Mouse (Mus musculus): Measurements from ENCODE around the gene D17H6S53E. TPM values are rescaled to one million over a fixed set of nuclear protein-coding genes. Genes with fewer than 3 reads are reported as not detected.

Gene D17H6S53E
- polyA plus RNA-seq, 1 experiment from 2014 or later = 6.0 TPM

DNA sequence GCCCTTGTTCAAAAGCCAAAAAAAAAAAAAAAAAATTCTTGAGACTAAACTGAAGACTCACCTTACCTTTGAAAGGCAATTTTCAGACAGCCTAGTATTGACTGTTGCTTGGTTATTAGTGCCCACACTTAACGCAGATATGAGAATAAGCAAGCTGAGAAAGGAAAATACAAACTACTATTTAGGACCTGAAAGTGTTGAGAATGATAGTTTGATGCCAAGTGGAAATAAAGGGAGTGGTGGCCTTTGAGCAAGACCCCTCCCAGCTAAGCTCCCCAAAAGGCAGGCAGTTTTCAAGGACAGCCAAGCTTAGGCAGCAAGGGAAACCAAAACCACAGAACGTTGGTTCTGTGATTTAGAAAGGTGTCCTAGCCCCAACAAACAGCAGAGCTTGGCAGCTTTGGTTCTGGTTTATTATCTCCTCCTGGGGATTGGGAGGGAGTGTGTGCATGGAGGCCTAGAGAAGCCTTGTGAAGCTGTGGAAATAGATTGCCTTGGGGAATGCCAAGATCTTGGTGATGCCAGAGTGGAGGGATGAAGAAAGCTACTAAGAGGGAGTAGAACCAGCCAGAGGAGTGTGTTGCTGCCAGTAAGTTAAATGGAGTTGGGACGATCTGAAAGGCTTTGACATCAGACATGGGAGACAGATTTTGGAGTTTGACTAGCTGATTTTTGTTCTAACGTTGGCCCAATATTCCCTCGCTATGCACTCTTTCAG lies 21.9 kb downstream of the D17H6S53E start:
- Histone ChIP-seq H3K4me1 (replicated peaks; ENCODE audit: control insufficient read depth, insufficient read depth, low read length) (no peaks in the 10 kb centered on the region; the same call in 1 of the 2 replicates), H3K27me3 (replicated peaks; ENCODE audit: control insufficient read depth, insufficient read depth, low read length) (no peaks in the 10 kb centered on the region), H3K9me3 (ENCODE audit: control insufficient read depth, low read length) (no peaks in the 10 kb centered on the region; the same call in 1 of the 2 replicates), H3K36me3 (ENCODE audit: control insufficient read depth, insufficient read depth, low read length) (peaks cover 81% of the 10 kb centered on the region), H3K9ac (ENCODE audit: low read depth, low read length) (no peak overlapping the region), H3K4me2 (no peak overlapping the region), H3K27ac (ENCODE audit: low read depth, low read length) (no peak overlapping the region), H3K4me3 (ENCODE audit: low read depth, low read length) (no peak overlapping the region)
- ATAC-seq (replicated peaks; ENCODE audit: low FRiP score) (no peak), DNase-seq (ENCODE audit: low spot score) (no peak)
- WGBS = 64% methylated on average over 5 of the region's 5 CpGs

GRCm38 (mm10) chr17:35152121-35152520 lies 25.9 kb downstream of the D17H6S53E start:
- 96% methylated on average over 4 of the region's 4 CpGs for WGBS
- ATAC-seq (replicated peaks; ENCODE audit: low FRiP score) (no peak), DNase-seq (ENCODE audit: low spot score) (no peak)
- Histone ChIP-seq H3K4me2 (no peak overlapping the region), H3K9me3 (ENCODE audit: control insufficient read depth, low read length) (no peaks in the 10 kb centered on the region), H3K27me3 (replicated peaks; ENCODE audit: control insufficient read depth, insufficient read depth, low read length) (no peaks in the 10 kb centered on the region), H3K36me3 (ENCODE audit: control insufficient read depth, insufficient read depth, low read length) (peaks cover 83% of the 10 kb centered on the region), H3K9ac (ENCODE audit: low read depth, low read length) (no peak overlapping the region), H3K27ac (ENCODE audit: low read depth, low read length) (no peak overlapping the region), H3K4me3 (ENCODE audit: low read depth, low read length) (no peak overlapping the region), H3K4me1 (replicated peaks; ENCODE audit: control insufficient read depth, insufficient read depth, low read length) (no peaks in the 10 kb centered on the region; the same call in 1 of the 2 replicates)

DNA sequence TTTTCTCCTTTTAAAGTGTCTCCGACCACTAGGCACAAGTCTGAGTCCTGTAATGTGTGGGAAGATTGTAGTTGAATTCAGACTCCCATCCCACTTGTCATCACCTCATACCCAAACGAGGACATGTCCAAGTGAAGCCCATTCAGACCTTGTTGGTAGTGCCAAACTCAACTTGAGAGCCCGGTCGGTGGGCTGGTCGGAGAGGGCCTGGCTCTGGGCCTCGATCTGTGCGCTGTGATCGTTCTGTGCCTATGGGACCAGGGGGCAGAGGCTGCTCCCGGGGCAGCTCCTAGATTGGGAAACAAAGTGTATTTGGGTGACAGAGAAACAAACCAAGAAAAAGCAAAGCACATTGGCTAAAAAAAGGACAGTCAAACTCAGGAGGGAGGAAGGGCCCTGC lies 26.9 kb downstream of the D17H6S53E start:
- no peak for DNase-seq (ENCODE audit: low spot score)

DNA sequence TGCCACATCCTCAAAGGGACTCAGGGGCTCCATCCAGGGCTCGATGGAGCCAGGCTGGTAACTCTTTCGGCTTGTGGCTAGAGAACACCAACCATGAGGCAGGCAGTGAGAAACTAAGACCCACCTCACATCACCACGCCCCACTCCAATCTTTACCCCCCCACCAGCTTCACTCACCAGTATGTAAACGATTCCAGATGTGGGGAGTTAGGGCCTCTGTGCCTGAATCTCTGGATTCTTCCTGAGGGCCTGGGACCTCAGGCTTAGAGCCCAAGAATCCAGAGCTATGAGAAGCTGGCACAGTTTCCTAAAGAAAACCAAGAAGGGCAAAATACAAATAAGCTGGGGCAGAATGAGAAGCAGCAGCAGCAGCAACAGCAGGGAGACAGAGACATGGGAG lies 27.8 kb downstream of the D17H6S53E start:
- Histone ChIP-seq H3K27me3 (replicated peaks; ENCODE audit: control insufficient read depth, insufficient read depth, low read length) (no peaks in the 10 kb centered on the region), H3K4me2 (no peak overlapping the region), H3K9ac (ENCODE audit: low read depth, low read length) (no peak overlapping the region), H3K36me3 (ENCODE audit: control insufficient read depth, insufficient read depth, low read length) (peaks cover 93% of the 10 kb centered on the region), H3K4me1 (replicated peaks; ENCODE audit: control insufficient read depth, insufficient read depth, low read length) (no peaks in the 10 kb centered on the region; the same call in 1 of the 2 replicates), H3K9me3 (ENCODE audit: control insufficient read depth, low read length) (no peaks in the 10 kb centered on the region), H3K27ac (ENCODE audit: low read depth, low read length) (no peak overlapping the region), H3K4me3 (ENCODE audit: low read depth, low read length) (no peak overlapping the region)
- DNase-seq (ENCODE audit: low spot score) (no peak), ATAC-seq (replicated peaks; ENCODE audit: low FRiP score) (no peak)
- 85% methylated on average over 4 of the region's 4 CpGs for WGBS

More for the DNA sequence above, 26.9 kb downstream of the D17H6S53E start:
- no peaks in the 10 kb centered on the region; the same call in 1 of the 2 replicates for H3K4me1 ChIP-seq (replicated peaks; ENCODE audit: control insufficient read depth, insufficient read depth, low read length)
- no peaks in the 10 kb centered on the region for H3K9me3 ChIP-seq (ENCODE audit: control insufficient read depth, low read length)
- no peak overlapping the region for H3K27ac ChIP-seq (ENCODE audit: low read depth, low read length)
- no peaks in the 10 kb centered on the region for H3K27me3 ChIP-seq (replicated peaks; ENCODE audit: control insufficient read depth, insufficient read depth, low read length)
- no peak overlapping the region for H3K9ac ChIP-seq (ENCODE audit: low read depth, low read length)
- 94% methylated on average over 9 of the region's 9 CpGs for WGBS
- H3K4me2 ChIP-seq = no peak overlapping the region
- no peak overlapping the region for H3K4me3 ChIP-seq (ENCODE audit: low read depth, low read length)
- H3K36me3 ChIP-seq (ENCODE audit: control insufficient read depth, insufficient read depth, low read length) = peaks cover 90% of the 10 kb centered on the region
- no peak for ATAC-seq (replicated peaks; ENCODE audit: low FRiP score)

GRCm38 (mm10) chr17:35154616-35155015 lies 28.4 kb downstream of the D17H6S53E start:
- no peak overlapping the region for H3K9ac ChIP-seq (ENCODE audit: low read depth, low read length)
- 87% methylated on average over 7 of the region's 7 CpGs for WGBS
- ATAC-seq (replicated peaks; ENCODE audit: low FRiP score) (no peak), DNase-seq (ENCODE audit: low spot score) (no peak)
- H3K27me3 ChIP-seq (replicated peaks; ENCODE audit: control insufficient read depth, insufficient read depth, low read length) = no peaks in the 10 kb centered on the region
- H3K27ac ChIP-seq (ENCODE audit: low read depth, low read length) = no peak overlapping the region
- H3K4me2 ChIP-seq = no peak overlapping the region
- H3K9me3 ChIP-seq (ENCODE audit: control insufficient read depth, low read length) = no peaks in the 10 kb centered on the region
- no peaks in the 10 kb centered on the region; the same call in 1 of the 2 replicates for H3K4me1 ChIP-seq (replicated peaks; ENCODE audit: control insufficient read depth, insufficient read depth, low read length)
- peaks cover 94% of the 10 kb centered on the region for H3K36me3 ChIP-seq (ENCODE audit: control insufficient read depth, insufficient read depth, low read length)
- H3K4me3 ChIP-seq (ENCODE audit: low read depth, low read length) = no peak overlapping the region

- no peak overlapping the region for H3K9ac ChIP-seq (ENCODE audit: low read depth, low read length)
- H3K27me3 ChIP-seq (replicated peaks; ENCODE audit: control insufficient read depth, insufficient read depth, low read length) = no peaks in the 10 kb centered on the region
- no peak overlapping the region for H3K4me3 ChIP-seq (ENCODE audit: low read depth, low read length)
- peaks cover 94% of the 10 kb centered on the region for H3K36me3 ChIP-seq (ENCODE audit: control insufficient read depth, insufficient read depth, low read length)
- DNase-seq (ENCODE audit: low spot score) (no peak), ATAC-seq (replicated peaks; ENCODE audit: low FRiP score) (no peak)
- no peaks in the 10 kb centered on the region for H3K9me3 ChIP-seq (ENCODE audit: control insufficient read depth, low read length)
- no peaks in the 10 kb centered on the region; the same call in 1 of the 2 replicates for H3K4me1 ChIP-seq (replicated peaks; ENCODE audit: control insufficient read depth, insufficient read depth, low read length)
- H3K27ac ChIP-seq (ENCODE audit: low read depth, low read length) = no peak overlapping the region
- no peak overlapping the region for H3K4me2 ChIP-seq
- WGBS = 94% methylated on average over 12 of the region's 12 CpGs
Observed at GRCm38 (mm10) chr17:35155451-35155850, 29.3 kb downstream of the D17H6S53E start.

GRCm38 (mm10) chr17:35156461-35157200 lies 30.5 kb downstream of the D17H6S53E start:
- Histone ChIP-seq H3K4me1 (replicated peaks; ENCODE audit: control insufficient read depth, insufficient read depth, low read length) (peaks cover under 1% of the 10 kb centered on the region; the same call in 1 of the 2 replicates), H3K27ac (ENCODE audit: low read depth, low read length) (no peak overlapping the region), H3K4me2 (no peak overlapping the region), H3K4me3 (ENCODE audit: low read depth, low read length) (no peak overlapping the region), H3K27me3 (replicated peaks; ENCODE audit: control insufficient read depth, insufficient read depth, low read length) (no peaks in the 10 kb centered on the region), H3K36me3 (ENCODE audit: control insufficient read depth, insufficient read depth, low read length) (peaks cover 96% of the 10 kb centered on the region), H3K9ac (ENCODE audit: low read depth, low read length) (no peak overlapping the region), H3K9me3 (ENCODE audit: control insufficient read depth, low read length) (no peaks in the 10 kb centered on the region)
- DNase-seq (ENCODE audit: low spot score) (no peak), ATAC-seq (replicated peaks; ENCODE audit: low FRiP score) (no peak)
- 91% methylated on average over 33 of the region's 33 CpGs for WGBS

DNA sequence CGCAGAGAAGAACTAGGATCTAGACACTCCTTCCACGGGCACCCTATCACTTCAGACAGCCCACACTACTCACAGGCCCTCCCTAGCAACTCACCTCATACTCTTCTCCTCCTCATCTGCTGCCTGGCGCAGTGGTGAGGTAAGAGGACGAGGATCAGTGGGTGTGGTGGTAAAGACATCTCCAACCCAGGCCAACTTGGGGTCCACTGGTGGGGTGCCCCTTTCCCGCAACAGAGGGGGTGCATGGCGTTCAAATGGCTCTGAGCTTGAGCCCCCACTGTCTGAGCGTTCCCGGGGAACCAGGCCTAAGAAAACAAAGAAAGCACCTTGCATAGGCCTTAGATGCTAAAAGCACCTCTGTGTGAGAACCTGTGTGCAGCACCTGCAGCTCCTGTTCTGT lies 31.1 kb downstream of the D17H6S53E start:
- H3K36me3 ChIP-seq (ENCODE audit: control insufficient read depth, insufficient read depth, low read length) = peaks cover 98% of the 10 kb centered on the region
- H3K27ac ChIP-seq (ENCODE audit: low read depth, low read length) = no peak overlapping the region
- ATAC-seq (replicated peaks; ENCODE audit: low FRiP score) (no peak), DNase-seq (ENCODE audit: low spot score) (no peak)
- no peak overlapping the region for H3K4me2 ChIP-seq
- no peak overlapping the region for H3K4me3 ChIP-seq (ENCODE audit: low read depth, low read length)
- no peaks in the 10 kb centered on the region for H3K9me3 ChIP-seq (ENCODE audit: control insufficient read depth, low read length)
- no peaks in the 10 kb centered on the region for H3K27me3 ChIP-seq (replicated peaks; ENCODE audit: control insufficient read depth, insufficient read depth, low read length)
- WGBS = 93% methylated on average over 8 of the region's 8 CpGs
- peaks cover 7% of the 10 kb centered on the region for H3K4me1 ChIP-seq (replicated peaks; ENCODE audit: control insufficient read depth, insufficient read depth, low read length)
- H3K9ac ChIP-seq (ENCODE audit: low read depth, low read length) = no peak overlapping the region

Data from liver, embryonic 11.5 days (tissue).